Mouse (Mus musculus): ENCODE data around the gene Calhm2.

DNA sequence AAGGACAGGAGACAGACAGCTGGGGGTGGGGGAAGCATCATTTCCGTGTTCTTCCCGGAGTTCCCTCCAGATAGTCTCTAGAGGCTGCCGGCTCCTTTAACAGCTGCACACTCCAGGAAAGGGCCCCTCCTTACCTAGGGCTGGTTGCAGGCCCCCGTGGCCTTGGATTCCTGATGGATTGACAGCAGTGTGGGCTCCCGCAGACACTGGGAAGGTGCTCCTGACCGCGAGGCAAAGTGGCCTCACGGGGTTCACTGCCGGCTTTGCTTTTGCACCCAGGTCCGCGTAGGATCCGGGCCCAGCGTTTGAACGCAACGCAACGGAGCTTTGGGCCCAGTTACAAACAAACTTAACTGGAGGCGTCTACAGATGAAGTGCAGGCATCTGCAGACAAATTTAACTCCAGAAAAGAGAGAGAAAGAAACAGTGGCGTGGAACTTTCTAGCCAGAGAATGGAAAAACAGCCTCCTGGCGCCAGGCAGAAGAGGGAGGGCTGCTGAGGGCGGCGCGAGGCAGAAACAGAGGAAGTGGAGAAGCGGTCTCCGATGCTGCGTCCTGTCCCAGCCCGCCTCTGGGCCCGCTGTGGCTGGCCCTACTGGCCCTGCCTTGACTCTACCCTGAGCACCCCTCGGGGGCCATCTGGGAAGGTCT is at the start of gene Calhm2:
- TF ChIP-seq CTCF (IDR thresholded peaks at IDR 0.05; ENCODE audit: low read depth) (no peak), EP300 (IDR thresholded peaks at IDR 0.05; ENCODE audit: low read depth) (no peak)

All from heart, postnatal 0 days (tissue).